Mouse (Mus musculus): ENCODE results near the gene Gm49320. TPM values are rescaled to one million over a fixed set of nuclear protein-coding genes. Genes with fewer than 3 reads are reported as not detected.
"Not testable (repeated sequence)": the region's sequence is repeated elsewhere in the genome, so short reads cannot be mapped to it uniquely, and the experiment has no call there.

Gm49320 gene
- polyA plus RNA-seq, 1 experiment from 2014 or later, result 1.00 TPM

GRCm38 (mm10) chr8:4252934-4253841, 14.5 kb downstream of the Gm49320 start, which contains the start of gene Snapc2:
Gene Snapc2, plus strand, starts transcription at chr8:4253080.
- peak; percentile 85 for ATAC-seq (ENCODE audit: low FRiP score)
- Histone ChIP-seq H3K4me3 (peak within 1 kb of the TSS; percentile 88), H3K4me2 (peak within 1 kb of the TSS; percentile 66), H3K36me3 (peaks cover 40% of the 10 kb centered on the region), H3K9ac (peak within 1 kb of the TSS; percentile 92), H3K4me1 (replicated peaks) (peaks cover 74% of the 10 kb centered on the region), H3K9me3 (no peaks in the 10 kb centered on the region), H3K27ac (peak within 1 kb of the TSS; percentile 96), H3K27me3 (peaks cover 11% of the 10 kb centered on the region)
- under 1% methylated on average over 69 of the region's 69 CpGs for WGBS

GRCm38 (mm10) chr8:4254001-4254400, 15.3 kb downstream of the Gm49320 start:
- H3K27me3 ChIP-seq, result peaks cover 6% of the 10 kb centered on the region; the same call in 1 of the 2 replicates
- peak overlapping the region; percentile 96 for H3K27ac ChIP-seq
- WGBS, result 65% methylated on average over 6 of the region's 6 CpGs
- peaks cover 69% of the 10 kb centered on the region for H3K4me1 ChIP-seq (replicated peaks)
- no peak for ATAC-seq (ENCODE audit: low FRiP score)
- H3K4me2 ChIP-seq, result peak overlapping the region; percentile 66
- H3K9me3 ChIP-seq, result no peaks in the 10 kb centered on the region
- peak overlapping the region; percentile 88 for H3K4me3 ChIP-seq
- peaks cover 36% of the 10 kb centered on the region for H3K36me3 ChIP-seq
- peak overlapping the region; percentile 92 for H3K9ac ChIP-seq

- Histone ChIP-seq H3K4me1 (replicated peaks) (peaks cover 70% of the 10 kb centered on the region), H3K27ac (0 out of 2 replicates have a peak overlapping the region, but pooled peaks have one; percentile 4), H3K36me3 (peaks cover 35% of the 10 kb centered on the region)
- 88% methylated on average over 7 of the region's 7 CpGs for WGBS
- H3K9me3 ChIP-seq; H3K9ac ChIP-seq; H3K4me2 ChIP-seq; H3K27me3 ChIP-seq; ATAC-seq (ENCODE audit: low FRiP score); H3K4me3 ChIP-seq: not testable (repeated sequence)
Observed at GRCm38 (mm10) chr8:4255471-4255870, 16.8 kb downstream of the Gm49320 start.

GRCm38 (mm10) chr8:4256911-4257310, 18.2 kb downstream of the Gm49320 start:
- H3K4me2 ChIP-seq, result peak overlapping the region; percentile 81
- H3K36me3 ChIP-seq, result peaks cover 49% of the 10 kb centered on the region
- H3K4me3 ChIP-seq, result peak overlapping the region; percentile 92
- WGBS, result 49% methylated on average over 4 of the region's 4 CpGs
- no peaks in the 10 kb centered on the region for H3K9me3 ChIP-seq
- no peaks in the 10 kb centered on the region for H3K27me3 ChIP-seq
- no peak for ATAC-seq (ENCODE audit: low FRiP score)
- peaks cover 65% of the 10 kb centered on the region for H3K4me1 ChIP-seq (replicated peaks)
- H3K9ac ChIP-seq, result peak overlapping the region; percentile 97
- H3K27ac ChIP-seq, result peak overlapping the region; percentile 97

- Histone ChIP-seq H3K27me3 (no peaks in the 10 kb centered on the region), H3K4me1 (replicated peaks) (peaks cover 61% of the 10 kb centered on the region), H3K4me2 (peak overlapping the region; percentile 81), H3K36me3 (peaks cover 53% of the 10 kb centered on the region), H3K9me3 (no peaks in the 10 kb centered on the region), H3K4me3 (peak overlapping the region; percentile 92), H3K9ac (peak overlapping the region; percentile 97), H3K27ac (peak overlapping the region; percentile 97)
- 73% methylated on average over 4 of the region's 4 CpGs for WGBS
- ATAC-seq (ENCODE audit: low FRiP score), result no peak
Observed at GRCm38 (mm10) chr8:4257350-4257749, 18.7 kb downstream of the Gm49320 start.

- WGBS, result 1% methylated on average over 35 of the region's 35 CpGs
- Histone ChIP-seq H3K27ac (peak overlapping the region; percentile 97), H3K4me1 (replicated peaks) (peaks cover 57% of the 10 kb centered on the region), H3K4me2 (peak overlapping the region; percentile 81), H3K27me3 (no peaks in the 10 kb centered on the region), H3K36me3 (peaks cover 62% of the 10 kb centered on the region), H3K4me3 (peak overlapping the region; percentile 92), H3K9ac (peak overlapping the region; percentile 97), H3K9me3 (no peaks in the 10 kb centered on the region)
- peak; percentile 58 for ATAC-seq (ENCODE audit: low FRiP score)
Observed at GRCm38 (mm10) chr8:4258233-4258632, 19.6 kb downstream of the Gm49320 start.

- ATAC-seq (ENCODE audit: low FRiP score), result peak; percentile 81
- peak overlapping the region; percentile 92 for H3K4me3 ChIP-seq
- no peaks in the 10 kb centered on the region for H3K27me3 ChIP-seq
- H3K9ac ChIP-seq, result peak overlapping the region; percentile 97
- peaks cover 66% of the 10 kb centered on the region for H3K36me3 ChIP-seq
- WGBS, result under 1% methylated on average over 27 of the region's 32 CpGs
- peak overlapping the region; percentile 97 for H3K27ac ChIP-seq
- H3K4me2 ChIP-seq, result peak overlapping the region; percentile 81
- peaks cover 54% of the 10 kb centered on the region for H3K4me1 ChIP-seq (replicated peaks)
- H3K9me3 ChIP-seq, result no peaks in the 10 kb centered on the region
Observed at GRCm38 (mm10) chr8:4258678-4259077, 20.0 kb downstream of the Gm49320 start.

- H3K9me3 ChIP-seq, result no peaks in the 10 kb centered on the region
- WGBS, result 5% methylated on average over 25 of the region's 33 CpGs
- peak within 1 kb of the TSS; percentile 97 for H3K9ac ChIP-seq
- no peaks in the 10 kb centered on the region for H3K27me3 ChIP-seq
- peak within 1 kb of the TSS; percentile 81 for H3K4me2 ChIP-seq
- peak within 1 kb of the TSS; percentile 92 for H3K4me3 ChIP-seq
- peak; percentile 89 for ATAC-seq (ENCODE audit: low FRiP score)
- H3K4me1 ChIP-seq (replicated peaks), result peaks cover 48% of the 10 kb centered on the region
- H3K36me3 ChIP-seq, result peaks cover 72% of the 10 kb centered on the region
- peak within 1 kb of the TSS; percentile 97 for H3K27ac ChIP-seq
Observed at GRCm38 (mm10) chr8:4259125-4259804, 20.6 kb downstream of the Gm49320 start, which contains the start of gene Ctxn1. Gene Ctxn1, minus strand, starts transcription at chr8:4259274.

- peaks cover 73% of the 10 kb centered on the region for H3K36me3 ChIP-seq
- H3K4me3 ChIP-seq, result peak overlapping the region; percentile 92
- ATAC-seq (ENCODE audit: low FRiP score), result no peak
- 84% methylated on average over 4 of the region's 4 CpGs for WGBS
- H3K9ac ChIP-seq, result peak overlapping the region; percentile 97
- peak overlapping the region; percentile 97 for H3K27ac ChIP-seq
- H3K4me1 ChIP-seq (replicated peaks), result peaks cover 42% of the 10 kb centered on the region
- H3K4me2 ChIP-seq, result peak overlapping the region; percentile 81
- no peaks in the 10 kb centered on the region for H3K9me3 ChIP-seq
- no peaks in the 10 kb centered on the region for H3K27me3 ChIP-seq
Observed at GRCm38 (mm10) chr8:4259805-4260170, 21.1 kb downstream of the Gm49320 start.

GRCm38 (mm10) chr8:4263105-4263791, 24.6 kb downstream of the Gm49320 start:
- H3K4me3 ChIP-seq, result no peak overlapping the region
- WGBS, result 92% methylated on average over 8 of the region's 8 CpGs
- H3K9me3 ChIP-seq, result no peaks in the 10 kb centered on the region
- peaks cover 11% of the 10 kb centered on the region for H3K4me1 ChIP-seq (replicated peaks)
- no peak for ATAC-seq (ENCODE audit: low FRiP score)
- H3K27ac ChIP-seq, result no peak overlapping the region
- no peak overlapping the region for H3K9ac ChIP-seq
- H3K27me3 ChIP-seq, result no peaks in the 10 kb centered on the region
- no peak overlapping the region for H3K4me2 ChIP-seq
- H3K36me3 ChIP-seq, result peaks cover 84% of the 10 kb centered on the region

GRCm38 (mm10) chr8:4265160-4265914, 26.7 kb downstream of the Gm49320 start:
- Histone ChIP-seq H3K4me3 (no peak overlapping the region), H3K4me1 (replicated peaks) (no peaks in the 10 kb centered on the region), H3K9ac (no peak overlapping the region), H3K27ac (no peak overlapping the region), H3K4me2 (no peak overlapping the region), H3K9me3 (no peaks in the 10 kb centered on the region), H3K27me3 (no peaks in the 10 kb centered on the region), H3K36me3 (peaks cover 98% of the 10 kb centered on the region)
- no peak for ATAC-seq (ENCODE audit: low FRiP score)
- WGBS, result 94% methylated on average over 15 of the region's 15 CpGs

Measured in hindbrain, embryonic 13.5 days (tissue).